24 mouse cellular contexts compared by ENCODE assay signal in the genomic region with DNA sequence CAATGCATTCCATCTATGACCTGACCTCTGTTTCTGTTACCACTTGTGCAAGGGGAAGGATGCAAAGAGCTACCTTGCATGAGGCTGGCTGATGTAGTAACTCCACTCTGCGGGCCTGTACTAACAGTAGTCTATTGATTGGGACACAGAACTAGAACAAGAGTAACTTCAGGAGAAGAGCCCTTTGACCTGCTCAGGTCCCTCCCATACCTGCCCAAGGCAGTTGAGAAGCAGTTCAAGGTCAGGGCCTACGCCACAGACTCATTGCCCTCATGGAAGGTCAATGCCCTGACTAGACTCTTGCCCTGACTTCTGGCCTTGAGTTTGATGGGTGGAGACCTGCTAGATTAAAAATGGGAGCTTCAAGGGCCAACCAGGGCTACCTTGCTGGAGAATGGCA. TPM values are rescaled to one million over a fixed set of nuclear protein-coding genes. Genes with fewer than 3 reads are reported as not detected.
DNase-seq lines count a peak whose midpoint lies in the region; ATAC-seq and TF ChIP-seq lines count a peak whose summit lies in the region.
"Had no signal": no experiment of that assay in that cellular context is flagged by ENCODE, and none has a peak within 500 bp of the region (broad histone marks: within the 10 kb centered on the region; RNA-seq: fewer than 3 reads in every experiment).

No protein-coding gene starts in this region.

- no peaks in the 10 kb centered on the region for H3K36me3 ChIP-seq in kidney, adult 2 months (ENCODE audit: control insufficient read depth, insufficient read depth, low read length)
- 0 out of 2 replicates have a peak, but pooled peaks cover 4% of the 10 kb centered on the region for H3K36me3 ChIP-seq in liver, embryonic 13.5 days
- H3K36me3 ChIP-seq in midbrain, embryonic 13.5 days: no peaks in the 10 kb centered on the region
- H3K36me3 ChIP-seq: hindbrain, embryonic 10.5 days; midbrain, embryonic 12.5 days had no signal

- ATAC-seq in liver, embryonic 13.5 days (ENCODE audit: low read depth): peak; percentile 39
- no peak for ATAC-seq in midbrain, embryonic 13.5 days
- ATAC-seq: forebrain, embryonic 14.5 days; lung, postnatal 0 days; Patski had no signal

- H3K9ac ChIP-seq in liver, embryonic 13.5 days: no peak overlapping the region
- H3K9ac ChIP-seq in midbrain, embryonic 13.5 days (replicated peaks): no peak overlapping the region
- H3K9ac ChIP-seq: embryonic facial prominence, embryonic 13.5 days; heart, embryonic 15.5 days; midbrain, embryonic 12.5 days had no signal

- H3K4me1 ChIP-seq in kidney, adult 2 months (ENCODE audit: control insufficient read depth, insufficient read depth, low read length): peaks cover 17% of the 10 kb centered on the region
- H3K4me1 ChIP-seq in liver, embryonic 13.5 days (replicated peaks): peaks cover 71% of the 10 kb centered on the region
- H3K4me1 ChIP-seq in midbrain, embryonic 13.5 days (replicated peaks): peaks cover 15% of the 10 kb centered on the region

- DNase-seq in kidney, adult 2 months: peak; percentile 50
- DNase-seq in kidney, adult 18-20 months: no peak
- peak; percentile 76 for DNase-seq in ZHBTc4 (ENCODE audit: low read depth, low spot score)
- no peak for DNase-seq in liver, embryonic 13.5 days
- no peak for DNase-seq in cerebellum, postnatal 10 days
- no peak for DNase-seq in cerebellum, adult 9-11 months
- DNase-seq: cerebellum, adult 9-10 months; gastrocnemius, postnatal 14 days; thymus, postnatal 36 days had no signal

- no peak overlapping the region for H3K27ac ChIP-seq in kidney, adult 2 months (ENCODE audit: insufficient read depth, low read depth, low read length)
- H3K27ac ChIP-seq in liver, embryonic 13.5 days: peak overlapping the region; percentile 60; the same call in 1 of the 2 replicates
- no peak overlapping the region for H3K27ac ChIP-seq in midbrain, embryonic 13.5 days
- H3K27ac ChIP-seq: embryonic facial prominence, embryonic 13.5 days; heart, embryonic 15.5 days; hindbrain, embryonic 10.5 days; midbrain, embryonic 12.5 days had no signal

- no peak overlapping the region for H3K4me3 ChIP-seq in kidney, adult 2 months (ENCODE audit: insufficient read depth, low read depth, low read length)
- no peak overlapping the region for H3K4me3 ChIP-seq in liver, embryonic 13.5 days (replicated peaks)
- no peak overlapping the region for H3K4me3 ChIP-seq in midbrain, embryonic 13.5 days (replicated peaks)
- H3K4me3 ChIP-seq: embryonic facial prominence, embryonic 13.5 days; heart, embryonic 15.5 days; hindbrain, embryonic 10.5 days; midbrain, embryonic 12.5 days; myocyte had no signal

- no peak for TF ChIP-seq POLR2A in kidney, adult 2 months (IDR thresholded peaks at IDR 0.05; ENCODE audit: low read depth, low read length)

- H3K9me3 ChIP-seq in liver, embryonic 13.5 days (replicated peaks): no peaks in the 10 kb centered on the region
- H3K9me3 ChIP-seq in midbrain, embryonic 13.5 days: no peaks in the 10 kb centered on the region
- H3K9me3 ChIP-seq: embryonic facial prominence, embryonic 13.5 days; heart, embryonic 15.5 days; hindbrain, embryonic 10.5 days; midbrain, embryonic 12.5 days had no signal

- H3K4me2 ChIP-seq in liver, embryonic 13.5 days: no peak overlapping the region
- H3K4me2 ChIP-seq in midbrain, embryonic 13.5 days (replicated peaks): no peak overlapping the region
- H3K4me2 ChIP-seq: embryonic facial prominence, embryonic 13.5 days; heart, embryonic 15.5 days; midbrain, embryonic 12.5 days had no signal

- H3K27me3 ChIP-seq in kidney, adult 2 months (replicated peaks; ENCODE audit: control insufficient read depth, insufficient read depth, low read length): no peaks in the 10 kb centered on the region
- H3K27me3 ChIP-seq in liver, embryonic 13.5 days: peaks cover 21% of the 10 kb centered on the region
- peaks cover 41% of the 10 kb centered on the region for H3K27me3 ChIP-seq in midbrain, embryonic 13.5 days
- H3K27me3 ChIP-seq: embryonic facial prominence, embryonic 13.5 days; heart, embryonic 15.5 days; Patski had no signal

- TF ChIP-seq CTCF in kidney, adult 2 months (conservative IDR thresholded peaks at IDR 0.05; ENCODE audit: insufficient read depth, insufficient read length, low read depth, low read length): no peak

- WGBS in kidney, adult 2 months: 75% methylated on average over 2 of the region's 2 CpGs
- 60% methylated on average over 2 of the region's 2 CpGs for WGBS in liver, embryonic 13.5 days (ENCODE audit: insufficient replicate concordance)
- WGBS in midbrain, embryonic 13.5 days: 96% methylated on average over 2 of the region's 2 CpGs

RNA-seq across cellular contexts. Expression of a gene that starts 3.6 kb away (rescaled TPM):
- polyA plus RNA-seq in kidney, adult 2 months (2012; rRNA removed): 165 and 192 TPM in 2 replicates
- 30.9 and 32.7 TPM in 2 replicates for polyA plus RNA-seq in liver, embryonic 13.5 days (2015; fragmentation: Nextera tagmentation; extraction: Ambion mirVana)
- polyA plus RNA-seq in midbrain, embryonic 13.5 days (2015; fragmentation: Nextera tagmentation; extraction: Ambion mirVana): 4.0 and 5.3 TPM in 2 replicates

RNA-seq across cellular contexts. Expression of a gene that starts 14.2 kb away (rescaled TPM):
- polyA plus RNA-seq in kidney, adult 2 months (2012; rRNA removed): not detected in 2 replicates
- polyA plus RNA-seq in liver, embryonic 13.5 days (2015; fragmentation: Nextera tagmentation; extraction: Ambion mirVana): not detected in 2 replicates
- not detected in 2 replicates for polyA plus RNA-seq in midbrain, embryonic 13.5 days (2015; fragmentation: Nextera tagmentation; extraction: Ambion mirVana)
- polyA plus RNA-seq: C2C12; embryonic facial prominence, embryonic 13.5 days; forebrain, embryonic 14.5 days; heart, embryonic 15.5 days; hindbrain, embryonic 10.5 days; kidney, embryonic 16.5 days; limb, embryonic 14.5 days; lung, postnatal 0 days; midbrain, embryonic 12.5 days; myocyte; neural tube, embryonic 14.5 days; Patski; spleen, adult 2 months; stomach, embryonic 14.5 days had no signal

RNA-seq across cellular contexts. Expression of a gene that starts 20.9 kb away (rescaled TPM):
- polyA plus RNA-seq in kidney, adult 2 months (2012; rRNA removed): 297 and 304 TPM in 2 replicates
- 69.4 and 79.4 TPM in 2 replicates for polyA plus RNA-seq in liver, embryonic 13.5 days (2015; fragmentation: Nextera tagmentation; extraction: Ambion mirVana)
- 44.9 and 55.9 TPM in 2 replicates for polyA plus RNA-seq in midbrain, embryonic 13.5 days (2015; fragmentation: Nextera tagmentation; extraction: Ambion mirVana)

RNA-seq across cellular contexts. Expression of a gene that starts 27.6 kb away (rescaled TPM):
- polyA plus RNA-seq in kidney, adult 2 months (2012; rRNA removed): 12.2 and 14.5 TPM in 2 replicates
- 2.1 and 2.3 TPM in 2 replicates for polyA plus RNA-seq in liver, embryonic 13.5 days (2015; fragmentation: Nextera tagmentation; extraction: Ambion mirVana)
- polyA plus RNA-seq in midbrain, embryonic 13.5 days (2015; fragmentation: Nextera tagmentation; extraction: Ambion mirVana): 112 and 118 TPM in 2 replicates

Comparison
In these comparisons a context has a peak if more than half of its experiments do, and no peak if none do; other contexts are left out.
1. DNase-seq: peak in kidney, adult 2 months (single experiment) and ZHBTc4 (single experiment); none in kidney, adult 18-20 months (single experiment), liver, embryonic 13.5 days (single experiment), cerebellum, postnatal 10 days (0 of 2) and cerebellum, adult 9-11 months (single experiment).